Mouse (Mus musculus) spleen, adult 2 months (tissue): ENCODE results near the gene Rpl36al. TPM values are rescaled to one million over a fixed set of nuclear protein-coding genes. Genes with fewer than 3 reads are reported as not detected.

Experiments
- DNase-seq, 2 experiments: peaks; one replicate each; pipeline versions ENCODE4 v3.0.0 to v3.0.0-alpha.2; 2012 to 2021; ENCODE audit warnings: low spot score in 2 of 2, low read depth in 1 of 2
- H3K27ac ChIP-seq: fragments of 200-500 bp; 2 replicates; pipeline ENCODE4 v1.5.1; 2012; ENCODE audit warnings: low read length, inconsistent platforms; ENCODE audit not compliant: insufficient read depth
- H3K27me3 ChIP-seq: fragments of 200-500 bp; 2 replicates; pipeline ENCODE4 v1.6.1; 2012; ENCODE audit warnings: mild to moderate bottlenecking, moderate library complexity, low read length, inconsistent platforms; ENCODE audit not compliant: control insufficient read depth, insufficient read depth
- H3K36me3 ChIP-seq: fragments of 200-500 bp; 2 replicates; pipeline ENCODE4 v1.6.1; 2012; ENCODE audit warnings: mild to moderate bottlenecking, low read length, inconsistent platforms; ENCODE audit not compliant: control insufficient read depth, insufficient read depth
- H3K4me1 ChIP-seq: fragments of 200-500 bp; 2 replicates; pipeline ENCODE4 v1.6.1; 2011; ENCODE audit warnings: inconsistent platforms; ENCODE audit not compliant: control insufficient read depth, insufficient read depth, insufficient read length
- H3K4me3 ChIP-seq: fragments of 200-500 bp; 2 replicates; pipeline ENCODE4 v1.5.1; 2011; ENCODE audit warnings: mild to moderate bottlenecking, inconsistent platforms; ENCODE audit not compliant: insufficient read depth, insufficient read length; ENCODE audit errors: extremely low read depth
- CTCF ChIP-seq: fragments of 200-500 bp; IDR thresholded peaks from 2 replicates; pipeline ENCODE4 v1.5.1; 2011; ENCODE audit warnings: mild to moderate bottlenecking, inconsistent platforms; ENCODE audit not compliant: insufficient read depth, insufficient read length, insufficient replicate concordance; ENCODE audit errors: extremely low read depth
- POLR2A ChIP-seq: fragments of 200-500 bp; IDR thresholded peaks from 2 replicates; pipeline ENCODE4 v1.6.1; 2011; ENCODE audit warnings: low read depth, low read length, inconsistent platforms
- WGBS: fragments of 180-500 bp; shearing (Covaris S2); methylation state at CpG from one replicate; pipeline ENCODE4 v1.1.7; 2018; 5-methylcytosine and 5-hydroxymethylcytosine counted together
- polyA plus RNA-seq: library from polyadenylated mRNA; depleted of rRNA; stranded (reverse); fragments of >200 nt; gene quantifications from 2 replicates; pipeline ENCODE4 v1.2.3, GENCODE M21; 2012

Gene Rpl36al
- polyA plus RNA-seq, 1 experiment, result 75.1 TPM

DNA sequence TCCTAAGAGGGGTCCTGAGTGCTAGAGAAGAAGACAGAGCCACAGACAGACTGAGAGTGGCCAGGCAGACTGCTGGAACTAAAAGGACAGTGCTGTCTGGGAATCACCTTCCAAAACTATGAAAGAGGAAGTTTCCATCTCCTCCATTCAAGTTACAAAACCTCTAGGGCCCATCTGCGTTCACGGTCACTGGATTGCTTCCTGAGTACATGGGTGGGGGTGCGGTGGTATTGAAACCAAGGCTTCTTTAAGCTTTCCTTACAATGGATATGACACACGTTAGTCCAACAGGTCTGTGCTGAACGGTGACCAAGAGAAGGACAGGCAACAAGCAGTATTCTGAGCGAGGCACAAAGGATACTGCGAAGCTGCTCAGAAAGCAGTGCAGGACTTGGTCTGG is 30.5 kb upstream of the Rpl36al start:
- no peaks in the 10 kb centered on the region for H3K4me1 ChIP-seq
- no peak overlapping the region for H3K27ac ChIP-seq
- DNase-seq, result no peak
- 63% methylated on average over 7 of the region's 7 CpGs for WGBS
- no peaks in the 10 kb centered on the region; the same call in 1 of the 2 replicates for H3K36me3 ChIP-seq
- TF ChIP-seq CTCF (no peak), POLR2A (no peak)
- H3K4me3 ChIP-seq, result no peak overlapping the region
- no peaks in the 10 kb centered on the region for H3K27me3 ChIP-seq

DNA sequence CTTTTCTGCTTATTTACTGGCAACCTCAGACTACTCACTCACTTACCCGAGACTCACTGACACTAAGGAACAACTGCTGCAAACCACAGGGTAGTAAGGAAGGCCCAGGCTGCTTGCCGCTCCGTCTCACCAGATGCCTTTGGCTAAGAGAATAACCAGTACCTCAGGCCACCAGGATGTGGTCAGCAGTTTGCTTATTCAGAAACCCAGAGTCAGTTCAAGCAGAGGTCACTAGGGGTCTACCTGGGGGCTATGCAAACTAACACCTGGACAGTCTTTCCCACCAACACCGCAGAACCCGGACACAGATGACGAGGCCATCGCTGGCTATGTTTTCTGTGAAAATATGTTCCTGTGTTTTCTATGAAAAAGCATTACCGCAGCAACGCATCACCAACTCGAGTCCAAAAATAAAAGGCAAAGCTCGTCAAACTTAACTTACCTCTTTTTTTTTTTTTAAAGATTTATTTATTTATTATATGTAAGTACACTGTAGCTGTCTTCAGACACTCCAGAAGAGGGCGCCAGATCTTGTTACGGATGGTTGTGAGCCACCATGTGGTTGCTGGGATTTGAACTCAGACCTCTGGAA is 29.4 kb upstream of the Rpl36al start:
- Histone ChIP-seq H3K4me3 (no peak overlapping the region), H3K27ac (no peak overlapping the region), H3K36me3 (no peaks in the 10 kb centered on the region; the same call in 1 of the 2 replicates), H3K4me1 (no peaks in the 10 kb centered on the region), H3K27me3 (no peaks in the 10 kb centered on the region)
- TF ChIP-seq CTCF (no peak), POLR2A (no peak)
- WGBS, result 90% methylated on average over 13 of the region's 13 CpGs
- no peak for DNase-seq

DNA sequence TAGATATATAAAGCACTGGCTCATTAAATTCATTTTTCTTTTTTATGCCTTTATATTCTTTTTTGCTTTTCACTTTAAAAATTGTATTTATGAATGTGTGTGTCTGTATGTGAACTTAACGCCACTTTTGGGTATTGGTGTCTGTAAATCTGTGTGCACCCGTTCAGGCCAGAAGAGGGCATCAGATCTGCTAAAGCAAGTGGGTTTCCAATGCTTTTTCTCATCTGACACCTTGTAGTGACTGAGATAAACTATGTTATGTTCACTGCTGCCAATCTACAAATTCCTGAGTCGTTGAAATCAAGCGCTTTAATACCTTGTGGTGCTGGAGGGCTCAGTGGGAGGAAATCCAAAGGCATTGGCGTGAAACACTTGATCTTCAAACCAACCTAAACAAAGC is 27.2 kb upstream of the Rpl36al start:
- DNase-seq, result no peak
- H3K4me1 ChIP-seq, result no peaks in the 10 kb centered on the region
- WGBS, result 78% methylated on average over 5 of the region's 5 CpGs
- TF ChIP-seq CTCF (no peak), POLR2A (no peak)
- no peaks in the 10 kb centered on the region; the same call in 1 of the 2 replicates for H3K36me3 ChIP-seq
- H3K4me3 ChIP-seq, result no peak overlapping the region
- no peaks in the 10 kb centered on the region for H3K27me3 ChIP-seq
- H3K27ac ChIP-seq, result no peak overlapping the region

DNA sequence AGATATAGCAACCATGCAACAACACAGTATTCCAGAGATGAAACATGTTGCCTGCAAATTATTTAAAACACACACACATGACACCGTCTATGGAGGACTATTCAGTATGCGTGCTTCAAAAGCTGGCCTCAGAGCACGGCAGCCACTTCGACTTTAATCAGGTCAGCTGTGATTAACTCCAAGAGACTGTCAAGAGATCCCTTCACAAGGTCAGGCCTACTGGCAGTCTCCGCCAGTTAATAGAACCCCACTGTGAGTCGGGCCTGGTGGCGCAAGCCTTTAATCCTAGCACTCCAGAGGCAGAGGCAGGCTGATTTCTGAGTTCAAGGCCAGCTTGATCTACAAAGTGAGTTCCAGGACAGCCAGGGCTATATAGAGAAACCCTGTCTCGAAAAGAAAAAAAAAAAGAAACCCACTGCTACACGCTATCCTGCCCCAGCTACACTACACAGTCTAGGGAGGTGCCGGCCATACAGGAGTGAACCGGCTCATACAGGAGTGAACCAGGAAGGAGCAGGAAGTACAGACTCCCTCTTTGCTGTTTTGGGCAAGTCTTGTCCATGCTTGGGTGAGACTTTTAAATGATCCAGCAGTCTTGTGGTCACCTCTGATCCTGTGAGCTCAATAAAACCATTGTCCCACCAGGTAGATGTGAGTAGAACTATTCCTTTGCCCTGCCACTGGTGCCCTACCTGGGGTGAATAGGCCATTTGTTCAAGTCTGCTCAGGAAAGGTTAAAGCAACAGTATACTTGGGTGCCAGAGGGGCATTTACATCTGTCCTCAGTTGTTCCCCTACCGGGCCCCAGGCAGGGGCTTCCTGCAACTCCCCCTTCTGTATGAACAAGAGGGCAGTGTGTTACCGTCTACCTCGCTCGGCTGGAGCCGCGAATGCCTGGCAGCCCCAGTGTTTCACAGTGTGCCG is 26.4 kb upstream of the Rpl36al start:
- TF ChIP-seq POLR2A (no peak), CTCF (no peak)
- Histone ChIP-seq H3K36me3 (no peaks in the 10 kb centered on the region; the same call in 1 of the 2 replicates), H3K4me1 (no peaks in the 10 kb centered on the region), H3K27me3 (no peaks in the 10 kb centered on the region), H3K4me3 (no peak overlapping the region), H3K27ac (no peak overlapping the region)
- DNase-seq, result no peak
- WGBS, result 96% methylated on average over 18 of the region's 18 CpGs

- TF ChIP-seq POLR2A, result no peak
- TF ChIP-seq CTCF, result no peak
- WGBS, result 90% methylated on average over 2 of the region's 2 CpGs
- Histone ChIP-seq H3K27ac (no peak overlapping the region), H3K36me3 (no peaks in the 10 kb centered on the region; the same call in 1 of the 2 replicates), H3K4me1 (no peaks in the 10 kb centered on the region), H3K27me3 (no peaks in the 10 kb centered on the region), H3K4me3 (no peak overlapping the region)
- no peak for DNase-seq
These were observed 24.6 kb upstream of the Rpl36al start for GRCm38 (mm10) chr12:69208520-69208919.

DNA sequence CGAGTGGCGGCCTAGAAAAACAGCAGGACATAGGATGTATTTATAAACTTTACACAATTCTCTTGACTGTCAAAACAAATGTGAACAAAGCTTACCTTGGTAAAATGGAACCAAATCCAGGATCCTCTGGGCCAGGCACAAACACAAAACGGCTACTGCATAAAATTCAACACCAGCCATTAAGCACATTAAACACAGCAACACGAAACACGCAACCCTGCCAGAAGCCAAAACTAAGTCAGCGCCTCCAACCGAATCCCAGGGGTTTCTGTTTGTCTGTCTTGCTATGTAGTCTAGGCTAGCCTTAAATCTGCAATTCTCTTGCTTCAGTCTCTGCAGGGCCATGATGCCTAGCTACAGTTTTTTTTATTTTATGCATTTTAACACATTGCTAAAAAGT is 24.0 kb upstream of the Rpl36al start:
- peaks cover 2% of the 10 kb centered on the region; the same call in 1 of the 2 replicates for H3K36me3 ChIP-seq
- 96% methylated on average over 7 of the region's 7 CpGs for WGBS
- H3K27ac ChIP-seq, result no peak overlapping the region
- TF ChIP-seq POLR2A, result no peak
- no peak for TF ChIP-seq CTCF
- no peak overlapping the region for H3K4me3 ChIP-seq
- DNase-seq, result no peak
- no peaks in the 10 kb centered on the region for H3K27me3 ChIP-seq
- no peaks in the 10 kb centered on the region for H3K4me1 ChIP-seq
